Mouse (Mus musculus): ENCODE measurements around the gene Rtkn2. TPM values are rescaled to one million over a fixed set of nuclear protein-coding genes. Genes with fewer than 3 reads are reported as not detected.

The Rtkn2 gene
- polyA plus RNA-seq, 1 experiment = 3.5 TPM

GRCm38 (mm10) chr10:68102566-68102965, 123.2 kb downstream of the Rtkn2 start:
- Histone ChIP-seq H3K4me2 (ENCODE audit: low read depth) (no peak overlapping the region), H3K27me3 (ENCODE audit: control insufficient read depth, insufficient read depth, insufficient read length) (no peaks in the 10 kb centered on the region), H3ac (ENCODE audit: control insufficient read depth, insufficient read length) (no peak overlapping the region), H3K4me3 (no peak overlapping the region), H3K79me2 (ENCODE audit: control insufficient read depth, insufficient read depth) (peaks cover 5% of the 10 kb centered on the region), H3K36me3 (ENCODE audit: control insufficient read depth, insufficient read depth) (peaks cover 16% of the 10 kb centered on the region)
- TF ChIP-seq POLR2A (IDR thresholded peaks at IDR 0.05; ENCODE audit: insufficient read length, low read depth) (no peak), MYOD1 (IDR thresholded peaks at IDR 0.05; ENCODE audit: control insufficient read depth in 1 of 3, insufficient read length in 2 of 3, low read depth in 2 of 3) (peak in 1 of 3 experiments; percentile 54), REST (IDR thresholded peaks at IDR 0.05; ENCODE audit: insufficient read depth, insufficient read length) (no peak), CEBPB (IDR thresholded peaks at IDR 0.05; ENCODE audit: insufficient read depth, poor library complexity, severe bottlenecking) (no peak), USF1 (IDR thresholded peaks at IDR 0.05; ENCODE audit: low read depth) (no peak)

GRCm38 (mm10) chr10:68103078-68103855, 123.9 kb downstream of the Rtkn2 start:
- no peak overlapping the region for H3K4me3 ChIP-seq
- peaks cover 5% of the 10 kb centered on the region for H3K79me2 ChIP-seq (ENCODE audit: control insufficient read depth, insufficient read depth)
- H3K4me2 ChIP-seq (ENCODE audit: low read depth) = peak overlapping the region; percentile 72
- TF ChIP-seq E2F4 (IDR thresholded peaks at IDR 0.05; ENCODE audit: insufficient read depth) = no peak
- TF ChIP-seq USF1 (IDR thresholded peaks at IDR 0.05; ENCODE audit: low read depth) = no peak
- TF ChIP-seq MYOD1 (IDR thresholded peaks at IDR 0.05; ENCODE audit: control insufficient read depth in 1 of 3, insufficient read length in 2 of 3, low read depth in 2 of 3) = no peak
- no peak for TF ChIP-seq CEBPB (IDR thresholded peaks at IDR 0.05; ENCODE audit: insufficient read depth, poor library complexity, severe bottlenecking)
- no peak for TF ChIP-seq REST (IDR thresholded peaks at IDR 0.05; ENCODE audit: insufficient read depth, insufficient read length)
- no peak for TF ChIP-seq SRF (IDR thresholded peaks at IDR 0.05; ENCODE audit: control insufficient read depth, insufficient read length, low read depth)
- TF ChIP-seq MYOG (IDR thresholded peaks at IDR 0.05; ENCODE audit: control insufficient read depth in 1 of 3, insufficient read depth in 1 of 3, insufficient read length in 2 of 3, low read depth in 2 of 3) = no peak
- H3K36me3 ChIP-seq (ENCODE audit: control insufficient read depth, insufficient read depth) = peaks cover 22% of the 10 kb centered on the region
- no peaks in the 10 kb centered on the region for H3K27me3 ChIP-seq (ENCODE audit: control insufficient read depth, insufficient read depth, insufficient read length)
- no peak overlapping the region for H3ac ChIP-seq (ENCODE audit: control insufficient read depth, insufficient read length)

DNA sequence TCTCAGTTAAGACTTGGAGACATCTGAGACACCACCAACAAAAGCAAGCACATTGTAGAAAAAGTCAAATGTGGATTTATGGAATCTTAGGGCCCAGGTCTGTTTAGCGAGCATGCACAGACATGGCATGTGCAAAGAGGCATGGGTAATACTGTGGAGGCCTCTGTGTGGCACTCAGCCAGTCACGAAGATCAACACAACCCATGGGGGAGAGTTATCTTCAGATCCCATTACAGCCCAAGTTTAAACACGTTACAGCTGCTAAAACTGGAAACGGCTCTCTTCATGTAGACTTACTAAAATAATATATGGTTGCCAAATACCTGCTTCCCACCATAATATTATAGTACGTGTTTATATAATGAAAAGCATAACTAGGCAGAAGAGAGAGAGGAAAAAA, 124.6 kb downstream of the Rtkn2 start:
- H3K36me3 ChIP-seq (ENCODE audit: control insufficient read depth, insufficient read depth) = peaks cover 21% of the 10 kb centered on the region
- peak overlapping the region; percentile 72 for H3K4me2 ChIP-seq (ENCODE audit: low read depth)
- H3K79me2 ChIP-seq (ENCODE audit: control insufficient read depth, insufficient read depth) = peaks cover 5% of the 10 kb centered on the region
- TF ChIP-seq MYOG (IDR thresholded peaks at IDR 0.05; ENCODE audit: control insufficient read depth in 1 of 3, insufficient read depth in 1 of 3, insufficient read length in 2 of 3, low read depth in 2 of 3) (no peak), TCF12 (IDR thresholded peaks at IDR 0.05; ENCODE audit: insufficient read depth, poor library complexity, severe bottlenecking) (no peak), CEBPB (IDR thresholded peaks at IDR 0.05; ENCODE audit: insufficient read depth, poor library complexity, severe bottlenecking) (no peak), MAX (IDR thresholded peaks at IDR 0.05; ENCODE audit: low read depth) (no peak), POLR2AphosphoS2 (IDR thresholded peaks at IDR 0.05; ENCODE audit: insufficient read length, low read depth) (no peak)
- no peak overlapping the region for H3K4me3 ChIP-seq
- H3ac ChIP-seq (ENCODE audit: control insufficient read depth, insufficient read length) = no peak overlapping the region
- no peaks in the 10 kb centered on the region for H3K27me3 ChIP-seq (ENCODE audit: control insufficient read depth, insufficient read depth, insufficient read length)

DNA sequence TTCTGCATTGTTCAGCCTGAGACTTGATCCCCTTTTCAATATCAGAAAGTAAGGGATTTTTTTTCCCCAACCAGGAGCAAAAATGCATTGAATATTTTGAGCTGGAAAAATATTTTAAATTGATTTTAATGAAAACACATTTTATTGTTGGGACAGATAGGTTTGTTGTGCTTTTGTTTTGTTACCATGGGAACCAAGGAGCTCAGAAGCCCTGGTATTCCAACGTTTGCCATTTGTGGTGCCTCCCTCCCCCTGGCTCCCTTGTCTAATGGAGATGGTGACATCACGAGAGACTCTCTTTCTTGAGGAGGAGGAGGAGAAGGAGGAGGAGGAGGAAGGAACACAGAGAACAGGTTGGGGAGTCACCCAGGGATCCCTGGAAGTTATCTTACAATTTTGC, 125.1 kb downstream of the Rtkn2 start:
- Histone ChIP-seq H3K4me3 (no peak overlapping the region), H3ac (ENCODE audit: control insufficient read depth, insufficient read length) (no peak overlapping the region), H3K27me3 (ENCODE audit: control insufficient read depth, insufficient read depth, insufficient read length) (no peaks in the 10 kb centered on the region), H3K36me3 (ENCODE audit: control insufficient read depth, insufficient read depth) (peaks cover 16% of the 10 kb centered on the region), H3K4me2 (ENCODE audit: low read depth) (peak overlapping the region; percentile 72), H3K79me2 (ENCODE audit: control insufficient read depth, insufficient read depth) (peaks cover 5% of the 10 kb centered on the region)
- TF ChIP-seq MYOG (IDR thresholded peaks at IDR 0.05; ENCODE audit: control insufficient read depth in 1 of 3, insufficient read depth in 1 of 3, insufficient read length in 2 of 3, low read depth in 2 of 3) = no peak

DNA sequence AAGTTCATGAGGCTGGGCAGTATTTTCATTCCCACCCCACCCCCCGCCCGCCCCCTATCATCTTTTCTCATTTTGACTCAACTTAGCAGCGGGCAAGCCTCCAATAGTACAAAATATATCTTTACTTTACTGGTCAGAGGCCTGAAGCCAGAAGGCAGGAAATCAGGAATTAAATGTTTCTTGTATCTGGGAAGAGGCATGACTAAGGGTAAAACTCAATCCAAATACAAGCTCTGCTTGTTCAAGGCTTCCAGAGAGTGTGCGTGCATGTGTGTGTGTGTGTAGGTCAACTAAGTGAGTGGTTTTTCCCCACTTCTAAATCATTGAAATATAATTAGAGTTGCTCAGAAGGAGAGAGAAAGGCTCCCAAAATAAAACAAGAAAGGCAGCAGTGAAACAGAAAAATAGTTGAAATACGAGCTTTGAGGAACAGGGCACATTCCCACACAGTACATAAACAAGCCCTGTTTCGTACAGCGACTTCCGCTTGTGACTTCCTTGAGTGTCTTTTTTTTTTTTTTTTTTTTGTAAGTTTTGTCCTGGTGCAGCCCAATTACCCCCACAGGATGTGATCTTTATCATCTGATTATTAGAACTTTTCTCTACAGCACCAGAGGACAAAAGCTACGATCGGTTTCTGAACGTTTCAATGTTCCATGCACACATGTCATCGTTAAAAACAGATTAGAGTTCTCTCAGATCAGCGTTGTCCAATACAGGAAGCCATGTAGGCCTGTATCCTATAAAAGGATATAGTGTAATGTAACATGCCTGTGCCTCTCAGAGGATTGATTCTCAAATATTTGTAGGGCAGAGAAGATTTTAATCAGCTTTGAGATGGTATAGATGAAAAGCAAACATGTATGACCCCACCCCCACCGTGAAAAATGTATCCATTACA, 125.8 kb downstream of the Rtkn2 start:
- H3K27me3 ChIP-seq (ENCODE audit: control insufficient read depth, insufficient read depth, insufficient read length) = no peaks in the 10 kb centered on the region
- H3K36me3 ChIP-seq (ENCODE audit: control insufficient read depth, insufficient read depth) = peaks cover 13% of the 10 kb centered on the region
- peak overlapping the region; percentile 72 for H3K4me2 ChIP-seq (ENCODE audit: low read depth)
- no peak overlapping the region for H3K4me3 ChIP-seq
- TF ChIP-seq POLR2A (IDR thresholded peaks at IDR 0.05; ENCODE audit: insufficient read length, low read depth) (no peak), CEBPB (IDR thresholded peaks at IDR 0.05; ENCODE audit: insufficient read depth, poor library complexity, severe bottlenecking) (peak; percentile 59; the same call in 1 of the 2 replicates)
- H3ac ChIP-seq (ENCODE audit: control insufficient read depth, insufficient read length) = no peak overlapping the region
- H3K79me2 ChIP-seq (ENCODE audit: control insufficient read depth, insufficient read depth) = peaks cover 5% of the 10 kb centered on the region
